Mouse (Mus musculus): ENCODE data around the gene Anapc5.

Gene Anapc5

GRCm38 (mm10) chr5:122799379-122800344 is 21.5 kb downstream of the Anapc5 start:
- DNase-seq = no peak

GRCm38 (mm10) chr5:122798557-122799378 is 22.4 kb downstream of the Anapc5 start:
- DNase-seq = peak; percentile 85

DNA sequence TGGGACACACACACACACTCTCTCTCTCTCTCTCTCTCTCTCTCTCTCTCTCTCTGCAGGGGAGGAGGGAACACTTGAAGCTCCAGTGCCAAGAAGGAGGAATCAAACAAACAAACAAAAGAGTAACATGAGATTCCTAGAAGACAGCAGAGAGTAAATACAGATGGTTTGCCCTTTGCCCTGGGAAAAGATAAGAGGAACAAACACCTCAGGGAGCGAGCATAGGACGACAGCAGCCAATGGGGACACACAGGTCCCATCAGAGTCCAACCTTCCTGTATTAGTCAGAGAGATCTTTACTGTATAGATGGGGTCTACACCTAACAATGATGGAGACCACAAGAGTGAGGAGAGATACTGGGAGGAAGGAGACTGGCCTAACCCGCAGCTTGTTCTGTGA is 23.3 kb downstream of the Anapc5 start:
- no peak for DNase-seq

- DNase-seq = no peak
Measured at GRCm38 (mm10) chr5:122788696-122789095, 32.4 kb downstream of the Anapc5 start.

- peak; percentile 43 for DNase-seq
Measured at GRCm38 (mm10) chr5:122786035-122786819, 34.9 kb downstream of the Anapc5 start.

DNA sequence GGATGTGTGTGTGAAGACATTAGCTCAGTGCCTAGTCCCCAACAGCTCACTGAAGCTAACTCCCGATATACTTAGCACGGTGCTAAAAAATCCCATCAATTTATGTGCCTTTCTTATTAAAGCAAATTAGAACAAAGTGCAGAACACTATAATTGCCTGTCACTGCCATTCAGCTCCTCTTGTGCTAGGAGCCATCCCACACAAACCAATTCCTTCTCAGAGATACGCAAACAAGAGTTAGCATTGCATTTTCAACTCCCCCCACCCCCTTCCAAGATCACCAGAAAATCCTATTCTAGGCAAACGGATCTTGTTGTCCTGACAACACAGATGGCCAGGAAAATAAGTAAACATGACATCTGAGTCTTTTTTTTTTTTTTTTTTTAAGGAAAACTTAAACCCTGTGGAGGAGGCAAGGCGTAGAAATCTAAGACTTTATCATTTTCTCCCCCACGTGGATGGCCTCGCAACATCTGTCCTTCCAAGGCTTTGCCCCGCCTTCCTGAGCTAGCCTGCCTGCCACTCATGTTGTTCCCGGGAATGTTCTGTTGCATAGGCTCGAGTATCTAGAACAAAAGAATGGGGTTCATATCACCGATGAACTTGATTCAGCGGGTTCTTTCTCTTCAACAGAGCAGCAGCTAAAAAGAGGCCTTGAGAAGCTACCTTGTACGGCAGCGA is 37.3 kb downstream of the Anapc5 start:
- DNase-seq = no peak

DNA sequence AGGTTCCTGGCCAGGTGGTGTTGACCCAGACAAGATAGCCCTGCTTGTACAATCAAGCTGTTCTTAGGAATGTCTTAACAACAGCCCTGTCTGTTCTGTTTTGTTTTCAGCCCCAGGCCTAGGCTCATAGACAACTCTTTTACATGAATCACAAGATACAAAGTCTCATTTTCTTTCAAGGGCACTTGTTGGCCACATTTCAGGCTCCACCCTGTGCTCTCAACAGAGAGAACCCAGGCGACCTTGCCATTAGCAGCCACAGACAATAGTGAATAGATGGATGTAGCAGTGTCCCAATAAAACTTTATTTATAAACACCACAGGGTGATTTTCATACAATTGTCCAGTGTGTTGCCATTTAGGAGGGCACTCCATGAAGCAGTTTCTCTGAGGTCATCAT is 39.1 kb downstream of the Anapc5 start:
- no peak for DNase-seq

GRCm38 (mm10) chr5:122780791-122781432 is 40.2 kb downstream of the Anapc5 start:
- no peak for DNase-seq

DNA sequence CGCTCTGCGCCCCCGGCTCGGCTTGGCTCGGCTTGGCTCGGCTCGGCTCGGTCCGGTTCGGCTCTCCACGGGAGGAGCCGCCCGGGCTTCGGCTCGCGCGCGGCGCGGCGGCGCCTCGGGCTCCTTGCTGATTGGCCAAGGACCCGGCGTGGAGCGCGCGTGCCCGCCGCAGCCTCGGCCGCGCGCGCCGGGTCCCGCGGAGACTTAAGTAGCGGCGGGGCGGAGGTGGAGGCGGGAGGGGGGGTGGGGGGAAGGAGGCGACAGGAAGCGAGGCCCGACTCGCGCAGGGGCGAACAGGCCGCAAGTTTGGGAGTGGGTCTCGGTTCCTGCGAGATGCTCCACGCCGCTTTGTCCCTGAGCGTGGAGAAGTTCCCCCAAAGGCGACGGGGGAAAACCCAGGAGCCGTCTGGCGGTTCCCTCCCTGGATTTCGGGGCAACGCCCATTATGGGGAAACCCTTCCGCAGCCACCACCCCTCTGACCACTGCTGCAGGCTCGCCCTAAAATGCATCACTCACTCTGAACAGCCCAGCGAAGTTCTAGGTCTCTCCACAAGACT is 41.8 kb downstream of the Anapc5 start, which contains the start of gene Camkk2:
Gene Camkk2 (minus strand): TSS at position 133 of the 558 bp plus-strand sequence.
- DNase-seq = peak; percentile 82

GRCm38 (mm10) chr5:122778231-122779226 is 42.6 kb downstream of the Anapc5 start:
- DNase-seq = no peak

GRCm38 (mm10) chr5:122777322-122777721 is 43.8 kb downstream of the Anapc5 start:
- DNase-seq = no peak

DNA sequence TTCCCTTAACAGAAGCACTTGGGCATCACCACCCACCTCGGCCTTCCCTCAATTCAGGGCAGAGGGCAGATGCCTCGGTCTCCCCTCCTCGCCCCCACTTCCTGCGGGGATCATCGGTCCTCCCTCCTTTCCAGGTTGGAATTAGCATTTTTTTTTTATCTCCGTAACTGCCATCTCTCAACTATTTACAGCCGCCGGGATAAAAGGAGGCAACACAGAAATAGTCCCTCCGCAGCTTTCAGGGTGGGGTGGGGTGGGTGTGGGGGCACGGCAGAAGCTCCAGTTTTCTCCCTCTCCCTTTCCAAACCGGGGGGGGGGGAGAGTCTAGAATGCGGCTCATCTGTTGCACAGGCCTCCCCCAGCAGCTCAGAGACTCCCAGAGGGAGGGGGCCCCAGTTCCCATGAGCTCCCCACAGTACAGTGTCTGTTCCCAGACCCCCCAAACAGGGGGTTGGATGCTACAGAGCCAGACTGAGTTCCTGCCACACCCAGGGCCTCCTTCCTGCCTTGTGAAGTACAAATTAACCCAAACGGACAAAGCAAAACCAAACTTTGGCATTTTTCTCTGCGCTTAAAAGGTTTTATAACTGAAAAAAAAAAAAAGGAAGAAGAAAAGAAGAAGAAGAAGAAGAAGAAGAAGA is 45.4 kb downstream of the Anapc5 start:
- no peak for DNase-seq

DNA sequence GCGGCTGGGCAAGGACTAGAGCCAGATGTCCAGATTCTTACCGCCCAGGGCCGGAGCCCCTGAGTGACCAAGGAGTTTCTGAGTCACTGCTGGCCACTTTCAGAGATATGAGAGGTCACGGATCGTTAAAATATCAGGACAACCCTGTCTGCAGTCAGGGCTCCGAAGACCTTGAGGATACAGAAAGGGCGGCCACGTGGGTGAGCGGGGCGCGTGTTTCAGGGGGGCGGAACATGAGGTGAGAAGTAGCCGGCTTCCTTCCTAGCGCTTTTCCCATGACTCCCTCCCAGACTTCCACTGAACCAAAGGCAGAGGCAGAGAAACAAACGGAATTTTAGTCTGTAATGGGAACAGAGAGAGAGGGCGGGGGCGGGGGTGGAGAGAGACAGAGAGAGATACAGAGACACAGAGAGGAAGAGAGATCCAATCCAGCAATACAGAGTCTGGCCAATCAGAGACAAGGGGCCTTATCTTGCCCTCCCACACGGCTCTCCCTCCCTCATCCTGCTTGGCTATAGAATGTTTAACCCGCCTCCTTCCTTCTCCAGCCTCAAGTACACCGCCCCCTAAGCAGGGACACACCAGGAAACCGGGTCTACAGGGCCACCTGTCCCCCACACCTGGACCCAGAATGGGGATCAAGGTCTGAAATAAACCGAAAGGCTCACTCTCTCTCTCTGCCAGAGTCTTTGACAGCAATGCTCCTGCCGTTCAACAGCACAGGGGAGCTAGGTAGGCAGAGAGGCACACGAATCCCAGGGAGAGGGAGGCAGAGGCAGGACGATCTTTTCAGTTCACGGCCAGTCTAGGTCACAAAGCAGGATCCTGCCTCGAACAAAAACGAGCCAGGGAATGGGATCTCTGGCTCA is 46.2 kb downstream of the Anapc5 start:
- DNase-seq = no peak

DNA sequence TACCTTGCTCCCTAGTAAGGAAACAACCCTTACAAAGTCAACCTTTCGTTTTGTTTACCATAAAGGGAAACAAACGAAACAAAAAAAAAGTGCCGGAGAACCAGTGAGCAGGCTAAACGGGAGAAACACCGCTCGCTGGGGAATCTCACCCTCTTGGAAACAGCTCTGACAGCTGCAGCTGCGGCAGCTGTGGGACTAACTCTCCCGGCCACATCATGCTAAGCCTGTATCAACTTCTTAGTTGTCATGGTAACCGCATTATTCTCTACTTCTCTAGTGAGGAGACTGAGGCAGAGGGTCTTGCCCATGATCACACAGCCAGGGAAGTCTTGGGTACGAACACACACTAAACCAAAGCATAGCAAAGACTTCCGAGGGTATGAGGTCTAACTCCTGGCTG is 47.4 kb downstream of the Anapc5 start:
- no peak for DNase-seq

DNA sequence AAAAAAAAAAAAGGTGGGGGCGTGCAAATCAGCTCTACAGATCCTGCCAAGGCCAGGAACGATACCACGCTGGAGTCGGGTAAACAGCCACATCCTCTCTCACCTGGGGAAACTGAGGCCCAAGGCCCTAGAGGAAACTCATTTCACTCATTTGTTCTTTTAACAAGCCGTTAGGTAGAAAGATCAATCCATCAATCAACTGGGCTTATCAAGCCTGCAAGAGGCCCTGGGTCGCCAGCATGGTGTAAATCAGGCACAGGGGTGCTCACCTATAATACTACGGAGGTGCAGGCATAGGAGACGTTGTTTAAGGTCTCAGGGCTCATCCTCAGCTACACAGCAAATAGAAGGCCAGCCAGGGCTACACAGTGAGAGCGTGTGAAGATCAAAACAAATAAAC is 49.7 kb downstream of the Anapc5 start:
- DNase-seq = no peak

- peak; percentile 80 for DNase-seq
Measured at GRCm38 (mm10) chr5:122770806-122771261, 50.3 kb downstream of the Anapc5 start.

DNA sequence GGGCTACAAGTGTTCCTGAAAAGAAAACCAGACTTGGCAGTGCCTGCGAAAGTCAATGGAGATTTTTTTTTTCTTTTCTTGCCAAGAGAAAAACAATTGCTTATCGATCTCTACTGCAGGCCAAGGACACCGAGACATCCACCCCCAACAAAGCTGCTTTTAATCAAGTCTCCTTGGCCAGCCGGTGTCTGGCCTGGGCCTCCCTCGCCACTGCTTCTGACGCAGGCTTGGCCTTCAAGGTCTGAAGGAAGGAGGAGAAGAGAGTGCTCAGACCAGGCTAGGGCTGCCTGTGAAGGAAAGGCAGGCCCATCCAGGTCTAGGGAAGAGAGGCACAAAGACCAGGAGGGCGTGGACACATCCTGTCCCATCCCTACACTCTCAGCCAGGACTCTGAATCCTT is 50.8 kb downstream of the Anapc5 start:
- peak; percentile 33 for DNase-seq

DNA sequence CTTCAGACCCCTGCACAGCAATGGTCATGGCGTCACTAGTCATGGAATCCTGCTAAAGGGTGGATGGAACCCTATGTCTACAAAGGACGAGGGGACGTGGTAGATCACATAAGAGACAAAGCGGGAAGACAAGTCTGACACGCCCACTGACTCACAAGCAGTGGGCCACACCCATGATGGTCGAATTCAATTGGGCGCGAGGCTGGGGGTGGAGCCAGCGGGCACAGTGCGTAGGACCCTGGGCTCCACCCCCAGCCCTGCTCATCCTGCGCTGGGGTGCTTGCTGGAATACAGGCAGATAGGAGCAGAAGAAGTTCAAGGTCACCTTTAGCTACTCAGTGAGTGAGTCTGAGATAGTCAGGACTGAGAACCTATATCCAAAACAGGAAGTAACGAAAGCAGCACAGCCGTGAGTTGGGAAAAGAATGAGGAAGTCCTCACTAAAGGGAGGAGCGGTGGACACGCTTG is 52.0 kb downstream of the Anapc5 start:
- no peak for DNase-seq
